Mouse (Mus musculus) mesoderm, embryonic 11.5 days (tissue): ENCODE data around the gene Tenm4.
"Not testable (repeated sequence)": the region's sequence is repeated elsewhere in the genome, so short reads cannot be mapped to it uniquely, and the experiment has no call there.

Experiments used
- DNase-seq: peaks from one replicate; pipeline ENCODE4 v3.0.0-alpha.2; 2012; ENCODE audit warnings: low read depth, low spot score

Tenm4 gene

GRCm38 (mm10) chr7:96899036-96899569 lies 728.1 kb downstream of the Tenm4 start:
- DNase-seq = no peak

GRCm38 (mm10) chr7:96902183-96902582 lies 731.1 kb downstream of the Tenm4 start:
- no peak for DNase-seq

GRCm38 (mm10) chr7:96903088-96903985 lies 732.3 kb downstream of the Tenm4 start:
- DNase-seq = no peak

GRCm38 (mm10) chr7:96904442-96904841 lies 733.4 kb downstream of the Tenm4 start:
- no peak for DNase-seq

- no peak for DNase-seq
Measured at GRCm38 (mm10) chr7:96904936-96905335, 733.9 kb downstream of the Tenm4 start.

GRCm38 (mm10) chr7:96905422-96905821 lies 734.4 kb downstream of the Tenm4 start:
- no peak for DNase-seq

GRCm38 (mm10) chr7:96906216-96906615 lies 735.2 kb downstream of the Tenm4 start:
- DNase-seq = no peak

- DNase-seq = no peak
Measured at GRCm38 (mm10) chr7:96907971-96908680, 737.1 kb downstream of the Tenm4 start.

GRCm38 (mm10) chr7:96909856-96910255 lies 738.8 kb downstream of the Tenm4 start:
- DNase-seq = no peak

GRCm38 (mm10) chr7:96910310-96910960 lies 739.4 kb downstream of the Tenm4 start:
- DNase-seq = no peak

- DNase-seq = peak; percentile 89
Measured at GRCm38 (mm10) chr7:96914031-96914430, 743.0 kb downstream of the Tenm4 start.

- peak; percentile 89 for DNase-seq
Measured at GRCm38 (mm10) chr7:96915452-96916105, 744.5 kb downstream of the Tenm4 start.

- DNase-seq = no peak
Measured at GRCm38 (mm10) chr7:96920447-96921095, 749.5 kb downstream of the Tenm4 start.

GRCm38 (mm10) chr7:96922927-96923326 lies 751.9 kb downstream of the Tenm4 start:
- no peak for DNase-seq

GRCm38 (mm10) chr7:96943715-96944377 lies 772.8 kb downstream of the Tenm4 start:
- no peak for DNase-seq

- not testable (repeated sequence) for DNase-seq
Measured at GRCm38 (mm10) chr7:96946501-96946900, 775.5 kb downstream of the Tenm4 start.

- DNase-seq = peak; percentile 99
Measured at GRCm38 (mm10) chr7:96951281-96952051, 780.4 kb downstream of the Tenm4 start, which contains the start of gene Nars2. Gene Nars2, plus strand, starts transcription at chr7:96951505.

- DNase-seq = no peak
Measured at GRCm38 (mm10) chr7:96952094-96952493, 781.0 kb downstream of the Tenm4 start.

- no peak for DNase-seq
Measured at GRCm38 (mm10) chr7:96959168-96959567, 788.1 kb downstream of the Tenm4 start.
